Mouse (Mus musculus) mammary gland, adult 2 months (tissue): ENCODE results near the gene Olfr1243. TPM values are rescaled to one million over a fixed set of nuclear protein-coding genes. Genes with fewer than 3 reads are reported as not detected.

Experiments
- polyA plus RNA-seq: library from polyadenylated mRNA; depleted of rRNA; stranded (reverse); fragments of >200 nt; gene quantifications from 2 replicates; pipeline ENCODE4 v1.2.3, GENCODE M21; 2012; ENCODE audit warnings: low replicate concordance; rRNA removed

Olfr1243 gene
- not detected in 2 replicates for polyA plus RNA-seq

DNA sequence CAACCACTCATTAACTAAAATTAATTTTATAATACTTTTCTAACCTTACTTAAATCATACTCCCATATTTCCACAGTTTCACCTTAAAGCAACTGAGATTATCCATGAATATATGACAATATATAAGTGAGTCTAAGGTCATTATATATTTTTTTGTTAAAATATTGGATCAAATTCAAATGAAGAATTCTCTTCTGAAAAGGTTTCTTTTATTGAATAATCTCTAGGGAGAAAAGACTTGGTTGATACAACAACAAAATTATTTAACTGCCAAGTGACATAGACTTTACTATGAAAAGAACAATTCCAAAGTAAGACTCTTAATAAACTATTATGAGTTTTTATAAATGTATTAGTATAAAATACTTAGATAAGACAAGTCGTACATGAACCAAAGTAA lies at the start of gene Olfr1243:
Gene Olfr1243, minus strand, starts transcription at position 101 of the 400 bp plus-strand sequence.

DNA sequence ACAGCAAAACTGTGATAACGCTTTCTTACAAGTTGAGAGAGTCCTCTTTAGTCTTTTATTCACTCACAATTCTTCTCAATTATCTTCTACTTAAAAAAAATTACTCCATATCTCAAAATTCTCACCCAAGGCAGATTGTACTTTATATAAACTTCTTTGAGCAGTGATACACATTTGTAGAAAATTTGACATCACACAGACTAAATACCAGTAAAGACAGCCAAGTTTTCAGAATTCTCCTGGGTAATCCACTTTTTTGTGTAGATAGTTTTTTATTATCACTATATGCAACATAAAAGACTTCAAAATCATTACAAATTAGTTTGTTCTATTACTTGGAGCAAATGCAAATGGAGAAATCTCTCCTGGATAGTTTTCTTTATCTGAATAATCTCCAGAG lies 47.1 kb upstream of the Olfr1243 start, which contains the start of gene Olfr1245:
Gene Olfr1245, minus strand, starts transcription at position 101 of the 400 bp plus-strand sequence.

DNA sequence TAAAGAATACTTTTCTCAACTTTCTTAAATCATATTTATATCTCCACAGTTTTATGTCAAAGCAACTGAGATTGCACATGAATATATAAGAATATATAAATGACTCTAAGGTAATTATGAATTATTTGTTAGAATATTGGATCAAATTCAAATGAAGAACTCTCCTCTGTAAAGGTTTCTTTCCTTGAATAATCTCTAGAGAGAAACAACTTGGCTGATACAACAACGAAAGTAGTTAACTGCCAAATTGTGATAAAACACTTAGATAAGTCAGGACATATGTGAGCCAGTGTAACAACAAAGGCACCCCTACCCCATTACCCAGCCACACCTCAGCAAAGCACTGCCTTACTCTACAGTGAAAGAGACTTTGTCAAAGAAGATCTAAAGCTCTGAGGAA lies 33.1 kb downstream of the Olfr1243 start, which contains the start of gene Olfr1242:
Gene Olfr1242, minus strand, starts transcription at position 101 of the 400 bp plus-strand sequence.

DNA sequence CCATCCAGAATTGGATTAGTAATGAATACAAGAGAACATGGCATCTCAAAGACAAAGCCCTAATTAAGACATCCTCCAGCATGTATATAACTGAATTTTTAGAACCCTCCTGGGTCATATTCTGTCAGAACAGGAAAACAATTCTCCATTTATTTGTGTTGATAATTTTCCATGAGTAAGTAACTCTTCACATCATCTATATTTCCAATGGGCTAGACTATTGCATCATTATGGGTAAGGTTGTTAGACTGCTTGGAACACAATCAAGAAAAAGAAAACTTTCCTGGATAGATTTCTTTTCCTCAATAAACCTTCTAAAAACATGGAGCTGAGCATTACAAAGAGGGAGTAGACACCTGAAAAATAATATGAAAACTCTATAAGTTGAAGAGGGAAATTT lies 44.3 kb downstream of the Olfr1243 start, which contains the start of gene Olfr1241:
Gene Olfr1241, minus strand, starts transcription at position 101 of the 400 bp plus-strand sequence.

Other genes with a start within 250 kb of the Olfr1243 start
- gene Olfr1229, start 243.5 kb downstream of the Olfr1243 start, polyA plus RNA-seq, result not detected in 2 replicates
- gene Olfr1230, start 234.2 kb downstream of the Olfr1243 start, polyA plus RNA-seq, result not detected in 2 replicates
- not detected in 2 replicates for gene Olfr1231, start 224.4 kb downstream of the Olfr1243 start, polyA plus RNA-seq
- not detected in 2 replicates for gene Olfr1232, start 201.8 kb downstream of the Olfr1243 start, polyA plus RNA-seq
- not detected in 2 replicates for gene Olfr1233, start 189.1 kb downstream of the Olfr1243 start, polyA plus RNA-seq
- gene Olfr1234, start 166.6 kb downstream of the Olfr1243 start, polyA plus RNA-seq, result not detected in 2 replicates
- not detected in 2 replicates for gene Olfr1238, start 121.8 kb downstream of the Olfr1243 start, polyA plus RNA-seq
- gene Olfr1239, start 111.1 kb downstream of the Olfr1243 start, polyA plus RNA-seq, result not detected in 2 replicates
- not detected in 2 replicates for gene Olfr1240, start 88.5 kb downstream of the Olfr1243 start, polyA plus RNA-seq
- not detected in 2 replicates for gene Olfr1241, start 44.4 kb downstream of the Olfr1243 start, polyA plus RNA-seq
- gene Olfr1242, start 33.2 kb downstream of the Olfr1243 start, polyA plus RNA-seq, result not detected in 2 replicates
- gene Olfr1245, start 47.0 kb upstream of the Olfr1243 start, polyA plus RNA-seq, result not detected in 2 replicates
- not detected in 2 replicates for gene Olfr1246, start 61.7 kb upstream of the Olfr1243 start, polyA plus RNA-seq
- not detected in 2 replicates for gene Olfr1247, start 82.6 kb upstream of the Olfr1243 start, polyA plus RNA-seq
- gene Olfr1248, start 86.8 kb upstream of the Olfr1243 start, polyA plus RNA-seq, result not detected in 2 replicates
- not detected in 2 replicates for gene Olfr1249, start 103.5 kb upstream of the Olfr1243 start, polyA plus RNA-seq
- gene Olfr1250, start 130.0 kb upstream of the Olfr1243 start, polyA plus RNA-seq, result not detected in 2 replicates
- gene Olfr1251, start 140.4 kb upstream of the Olfr1243 start, polyA plus RNA-seq, result not detected in 2 replicates
- gene Olfr1252, start 193.5 kb upstream of the Olfr1243 start, polyA plus RNA-seq, result not detected in 2 replicates
- not detected in 2 replicates for gene Olfr1253, start 225.6 kb upstream of the Olfr1243 start, polyA plus RNA-seq